In the genomic region with DNA sequence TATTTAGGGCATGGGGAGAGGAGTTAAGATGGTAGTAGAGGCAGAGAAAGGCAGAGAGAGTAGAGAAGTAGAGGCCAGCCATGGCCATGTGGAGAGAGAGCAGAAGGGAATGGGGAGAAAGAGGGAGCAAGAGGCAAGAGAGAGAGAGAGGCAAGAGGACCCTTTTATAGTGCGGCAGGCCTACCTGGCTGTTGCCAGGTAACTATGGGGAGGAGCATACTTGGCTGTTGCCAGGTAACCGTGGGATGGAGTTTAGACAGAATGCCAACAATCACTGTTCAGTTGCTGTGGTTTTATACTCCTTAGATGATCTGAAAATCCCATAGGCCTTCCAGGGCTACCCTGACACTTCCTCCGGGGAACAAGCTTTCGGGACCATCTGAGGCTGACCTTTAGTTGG, we compare ENCODE assay signal across 17 mouse cellular contexts.
"Had no signal": no experiment of that assay in that cellular context is flagged by ENCODE, and none has a peak within 500 bp of the region (broad histone marks: within the 10 kb centered on the region; RNA-seq: fewer than 3 reads in every experiment).

No protein-coding gene starts in this region.

- H3K4me1 ChIP-seq: liver, embryonic 13.5 days; liver, embryonic 15.5 days; lung, embryonic 15.5 days; megakaryocyte, embryonic 14.5 days; midbrain, embryonic 12.5 days; neural tube, embryonic 12.5 days; stomach, embryonic 15.5 days had no signal

- DNase-seq: liver, embryonic 13.5 days; liver, postnatal 0 days; lung, adult 2 months; lung, postnatal 14 days; right cerebral cortex, postnatal 14 days; thymus, adult 2 months; thymus, postnatal 25 days; thymus, postnatal 4 days had no signal

- H3K9me3 ChIP-seq: liver, embryonic 13.5 days; liver, embryonic 15.5 days; lung, embryonic 15.5 days; megakaryocyte, embryonic 14.5 days; midbrain, embryonic 12.5 days; neural tube, embryonic 12.5 days; stomach, embryonic 15.5 days had no signal

- H3K36me3 ChIP-seq: liver, embryonic 13.5 days; liver, embryonic 15.5 days; lung, embryonic 15.5 days; midbrain, embryonic 12.5 days; neural tube, embryonic 12.5 days; stomach, embryonic 15.5 days had no signal

- H3K4me2 ChIP-seq: liver, embryonic 11.5 days; liver, embryonic 13.5 days; liver, embryonic 15.5 days; lung, embryonic 15.5 days; midbrain, embryonic 12.5 days; neural tube, embryonic 12.5 days; stomach, embryonic 15.5 days had no signal

- H3K27ac ChIP-seq: liver, embryonic 13.5 days; liver, embryonic 15.5 days; lung, embryonic 15.5 days; macrophage; midbrain, embryonic 12.5 days; neural tube, embryonic 12.5 days; stomach, embryonic 15.5 days; stomach, postnatal 0 days had no signal

- H3K27me3 ChIP-seq: liver, embryonic 13.5 days; liver, embryonic 15.5 days; lung, embryonic 15.5 days; megakaryocyte, embryonic 14.5 days; midbrain, embryonic 12.5 days; neural tube, embryonic 12.5 days; stomach, embryonic 15.5 days had no signal

- H3K9ac ChIP-seq: liver, embryonic 13.5 days; liver, embryonic 15.5 days; liver, postnatal 0 days; lung, embryonic 15.5 days; midbrain, embryonic 12.5 days; neural tube, embryonic 12.5 days; stomach, embryonic 15.5 days had no signal

- H3K4me3 ChIP-seq: liver, embryonic 13.5 days; liver, embryonic 15.5 days; lung, embryonic 15.5 days; megakaryocyte, embryonic 14.5 days; midbrain, embryonic 12.5 days; neural tube, embryonic 12.5 days; stomach, embryonic 15.5 days had no signal

- ATAC-seq: liver, postnatal 0 days had no signal
